ENCODE assay signal across 16 mouse cellular contexts in the genomic region with DNA sequence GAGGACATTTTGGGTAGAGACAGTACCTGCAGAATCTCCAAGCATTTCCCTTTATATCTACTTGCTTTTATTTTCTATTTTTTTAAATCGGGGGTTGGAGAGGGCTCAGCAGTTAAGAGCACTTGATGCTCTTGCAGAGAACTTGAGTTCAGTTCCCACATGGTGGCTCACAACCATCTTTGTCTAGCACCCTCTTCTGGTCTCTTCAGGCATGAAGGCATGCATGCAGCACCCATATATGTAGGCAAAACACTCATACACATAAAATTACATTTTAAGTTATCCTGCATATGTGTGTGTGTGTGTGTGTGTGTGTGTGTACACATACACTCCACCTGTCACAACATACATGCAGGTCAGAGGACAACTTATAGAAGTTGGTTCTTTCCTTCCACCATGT.
"Had no signal": no experiment of that assay in that cellular context is flagged by ENCODE, and none has a peak within 500 bp of the region (broad histone marks: within the 10 kb centered on the region; RNA-seq: fewer than 3 reads in every experiment).

No protein-coding gene starts in this region.

- H3K4me2 ChIP-seq: limb, embryonic 12.5 days; liver, embryonic 13.5 days; lung, embryonic 15.5 days; neural tube, embryonic 13.5 days; stomach, embryonic 15.5 days had no signal

- H3K4me1 ChIP-seq: limb, embryonic 12.5 days; liver, embryonic 13.5 days; lung, embryonic 15.5 days; neural tube, embryonic 13.5 days; stomach, embryonic 15.5 days had no signal

- DNase-seq: kidney, adult 9 months; kidney, postnatal 10 days; layer of hippocampus, adult 9-11 months; layer of hippocampus, postnatal 36 days; liver; liver, embryonic 13.5 days; liver, postnatal 0 days; lung, postnatal 36 days; midbrain, embryonic 14.5 days; right cerebral cortex, postnatal 14 days; thymus, adult 2 months; thymus, postnatal 25 days had no signal

- H3K9me3 ChIP-seq: limb, embryonic 12.5 days; liver, embryonic 13.5 days; lung, embryonic 15.5 days; neural tube, embryonic 13.5 days; stomach, embryonic 15.5 days had no signal

- H3K9ac ChIP-seq: limb, embryonic 12.5 days; liver, embryonic 13.5 days; liver, postnatal 0 days; lung, embryonic 15.5 days; neural tube, embryonic 13.5 days; stomach, embryonic 15.5 days had no signal

- H3K27ac ChIP-seq: limb, embryonic 12.5 days; liver, embryonic 13.5 days; lung, embryonic 15.5 days; neural tube, embryonic 13.5 days; stomach, embryonic 15.5 days had no signal

- H3K27me3 ChIP-seq: limb, embryonic 12.5 days; liver, embryonic 13.5 days; lung, embryonic 15.5 days; neural tube, embryonic 13.5 days; stomach, embryonic 15.5 days had no signal

- ATAC-seq: liver, postnatal 0 days had no signal

- H3K4me3 ChIP-seq: limb, embryonic 12.5 days; liver, embryonic 13.5 days; lung, embryonic 15.5 days; neural tube, embryonic 13.5 days; stomach, embryonic 15.5 days had no signal
